Comparison of ENCODE assay signal across 16 mouse cellular contexts in genomic region chr17:88400702-88401475, GRCm38 (mm10). TPM values are rescaled to one million over a fixed set of nuclear protein-coding genes. Genes with fewer than 3 reads are reported as not detected.
DNase-seq lines count a peak whose midpoint lies in the region; ATAC-seq lines count a peak whose summit lies in the region.
"Had no signal": no experiment of that assay in that cellular context is flagged by ENCODE, and none has a peak within 500 bp of the region (broad histone marks: within the 10 kb centered on the region; RNA-seq: fewer than 3 reads in every experiment).

No protein-coding gene starts in this region.

- no peaks in the 10 kb centered on the region; the same call in 1 of the 2 replicates for H3K27me3 ChIP-seq in hindbrain, embryonic 15.5 days
- H3K27me3 ChIP-seq in hindbrain, embryonic 13.5 days = peaks cover 11% of the 10 kb centered on the region; the same call in 1 of the 2 replicates
- 0 out of 2 replicates have a peak, but pooled peaks cover 3% of the 10 kb centered on the region for H3K27me3 ChIP-seq in neural tube, embryonic 11.5 days (ENCODE audit: control insufficient read depth, insufficient read depth, low read length)
- H3K27me3 ChIP-seq in kidney, embryonic 16.5 days (ENCODE audit: insufficient read depth, low read length) = peaks cover 11% of the 10 kb centered on the region

- no peaks in the 10 kb centered on the region for H3K9me3 ChIP-seq in hindbrain, embryonic 15.5 days
- H3K9me3 ChIP-seq in hindbrain, embryonic 13.5 days = no peaks in the 10 kb centered on the region
- no peaks in the 10 kb centered on the region for H3K9me3 ChIP-seq in neural tube, embryonic 11.5 days (ENCODE audit: control insufficient read depth, low read length)
- no peaks in the 10 kb centered on the region for H3K9me3 ChIP-seq in kidney, embryonic 16.5 days (ENCODE audit: low read length)
- H3K9me3 ChIP-seq: embryonic facial prominence, embryonic 10.5 days; heart, embryonic 12.5 days had no signal

- WGBS in hindbrain, embryonic 15.5 days = 59% methylated on average over 15 of the region's 15 CpGs
- 70% methylated on average over 15 of the region's 15 CpGs for WGBS in hindbrain, embryonic 13.5 days
- WGBS in neural tube, embryonic 11.5 days = 64% methylated on average over 15 of the region's 15 CpGs
- 75% methylated on average over 15 of the region's 15 CpGs for WGBS in kidney, embryonic 16.5 days

- H3K9ac ChIP-seq in hindbrain, embryonic 15.5 days = no peak overlapping the region
- H3K9ac ChIP-seq in hindbrain, embryonic 13.5 days = no peak overlapping the region
- no peak overlapping the region for H3K9ac ChIP-seq in neural tube, embryonic 11.5 days (ENCODE audit: low read length)
- no peak overlapping the region for H3K9ac ChIP-seq in kidney, embryonic 16.5 days (replicated peaks; ENCODE audit: low read length)
- H3K9ac ChIP-seq: heart, embryonic 12.5 days had no signal

- no peak for ATAC-seq in hindbrain, embryonic 15.5 days (ENCODE audit: low FRiP score, low read depth)
- ATAC-seq in hindbrain, embryonic 13.5 days (ENCODE audit: low FRiP score) = no peak
- ATAC-seq in neural tube, embryonic 11.5 days (ENCODE audit: insufficient read depth, low FRiP score, low TSS enrichment) = 0 out of 2 replicates have a peak, but pooled peaks have one; percentile 46
- ATAC-seq in kidney, embryonic 16.5 days (ENCODE audit: low FRiP score, low TSS enrichment) = no peak

- no peaks in the 10 kb centered on the region for H3K36me3 ChIP-seq in hindbrain, embryonic 15.5 days
- H3K36me3 ChIP-seq in hindbrain, embryonic 13.5 days = no peaks in the 10 kb centered on the region
- H3K36me3 ChIP-seq in neural tube, embryonic 11.5 days (ENCODE audit: control insufficient read depth, insufficient read depth, low read length) = no peaks in the 10 kb centered on the region
- no peaks in the 10 kb centered on the region for H3K36me3 ChIP-seq in kidney, embryonic 16.5 days (ENCODE audit: insufficient read depth, low read length)
- H3K36me3 ChIP-seq: embryonic facial prominence, embryonic 10.5 days; heart, embryonic 12.5 days had no signal

- peaks cover 33% of the 10 kb centered on the region for H3K4me1 ChIP-seq in hindbrain, embryonic 15.5 days (replicated peaks)
- H3K4me1 ChIP-seq in hindbrain, embryonic 13.5 days (replicated peaks) = peaks cover 21% of the 10 kb centered on the region
- 0 out of 2 replicates have a peak, but pooled peaks cover 2% of the 10 kb centered on the region for H3K4me1 ChIP-seq in neural tube, embryonic 11.5 days (ENCODE audit: control insufficient read depth, insufficient read depth, low read length)
- H3K4me1 ChIP-seq in kidney, embryonic 16.5 days (ENCODE audit: insufficient read depth, low read length) = peaks cover 7% of the 10 kb centered on the region; the same call in 1 of the 2 replicates
- H3K4me1 ChIP-seq: heart, embryonic 12.5 days had no signal

- no peak overlapping the region for H3K4me3 ChIP-seq in hindbrain, embryonic 15.5 days
- H3K4me3 ChIP-seq in hindbrain, embryonic 13.5 days = no peak overlapping the region
- no peak overlapping the region for H3K4me3 ChIP-seq in neural tube, embryonic 11.5 days (ENCODE audit: low read depth, low read length)
- no peak overlapping the region for H3K4me3 ChIP-seq in kidney, embryonic 16.5 days (ENCODE audit: low read length)
- H3K4me3 ChIP-seq: embryonic facial prominence, embryonic 10.5 days; heart, embryonic 12.5 days had no signal

- H3K27ac ChIP-seq in hindbrain, embryonic 15.5 days (replicated peaks) = peak overlapping the region; percentile 34
- no peak overlapping the region for H3K27ac ChIP-seq in hindbrain, embryonic 13.5 days
- H3K27ac ChIP-seq in neural tube, embryonic 11.5 days (ENCODE audit: low read depth, low read length) = no peak overlapping the region
- no peak overlapping the region for H3K27ac ChIP-seq in kidney, embryonic 16.5 days (ENCODE audit: low read length)
- H3K27ac ChIP-seq: embryonic facial prominence, embryonic 10.5 days had no signal

- H3K4me2 ChIP-seq in hindbrain, embryonic 15.5 days = no peak overlapping the region
- H3K4me2 ChIP-seq in hindbrain, embryonic 13.5 days = no peak overlapping the region
- H3K4me2 ChIP-seq in neural tube, embryonic 11.5 days (ENCODE audit: low read depth) = no peak overlapping the region
- no peak overlapping the region for H3K4me2 ChIP-seq in kidney, embryonic 16.5 days (replicated peaks; ENCODE audit: low read depth, low read length)
- H3K4me2 ChIP-seq: heart, embryonic 12.5 days; liver, embryonic 11.5 days had no signal

- DNase-seq in neural tube, embryonic 11.5 days (ENCODE audit: low spot score) = no peak
- DNase-seq in neural tube, embryonic 10.5 days (ENCODE audit: extremely low spot score, low spot score) = no peak
- peak; percentile 81 to 82 for DNase-seq in cerebellum, postnatal 36 days
- no peak for DNase-seq in urinary bladder, adult 18-20 months (ENCODE audit: low spot score in 2 of 2)
- DNase-seq in urinary bladder, postnatal 10 days (ENCODE audit: low spot score) = no peak
- DNase-seq: adrenal gland, postnatal 10 days; gastrocnemius, postnatal 10 days; kidney, adult 9 months; layer of hippocampus, adult 9-11 months; lung, postnatal 10 days had no signal

RNA-seq across cellular contexts. Expression of gene Foxn2, which starts 39.6 kb away (rescaled TPM):
- 8.5 TPM in 2 replicates for polyA plus RNA-seq in hindbrain, embryonic 15.5 days (2015; fragmentation: Nextera tagmentation; extraction: Ambion mirVana)
- 9.7 and 10.4 TPM in 2 replicates for polyA plus RNA-seq in hindbrain, embryonic 13.5 days (2015; fragmentation: Nextera tagmentation; extraction: Ambion mirVana)
- 8.1 and 8.3 TPM in 2 replicates for polyA plus RNA-seq in neural tube, embryonic 11.5 days (2014; fragmentation: Nextera tagmentation; extraction: Ambion mirVana)
- 14.0 and 15.7 TPM in 2 replicates for polyA plus RNA-seq in kidney, embryonic 16.5 days (2015; fragmentation: Nextera tagmentation; extraction: Ambion mirVana)

Comparison
In these comparisons a context has a peak if more than half of its experiments do, and no peak if none do; other contexts are left out.
1. DNase-seq: peak in cerebellum, postnatal 36 days (2 of 2); none in neural tube, embryonic 11.5 days (single experiment), neural tube, embryonic 10.5 days (single experiment), urinary bladder, adult 18-20 months (0 of 2) and urinary bladder, postnatal 10 days (single experiment).